Mouse (Mus musculus) bone marrow, adult 2 months (tissue): ENCODE data around the gene Tmem50b. TPM values are rescaled to one million over a fixed set of nuclear protein-coding genes. Genes with fewer than 3 reads are reported as not detected.

Experiments used
- H3K27ac ChIP-seq: fragments of 200-500 bp; 2 replicates; pipeline ENCODE4 v1.5.1; 2012; ENCODE audit warnings: low read depth, mild to moderate bottlenecking, control low read depth, inconsistent platforms, low read length; ENCODE audit not compliant: control insufficient read depth, poor library complexity, insufficient read depth
- H3K4me1 ChIP-seq: fragments of 200-500 bp; 2 replicates; pipeline ENCODE4 v1.6.1; 2011; ENCODE audit warnings: low read length; ENCODE audit not compliant: control insufficient read depth, insufficient read depth
- H3K4me3 ChIP-seq: fragments of 200-500 bp; replicated peaks from 2 replicates; pipeline ENCODE3; 2011; ENCODE audit warnings: mild to moderate bottlenecking, low read depth, low read length, control low read depth; ENCODE audit not compliant: control insufficient read depth
- CTCF ChIP-seq: fragments of 200-500 bp; IDR thresholded peaks from 2 replicates; pipeline ENCODE4 v1.5.1; 2011; ENCODE audit warnings: low read length, control low read depth; ENCODE audit not compliant: control insufficient read depth, insufficient read depth
- POLR2A ChIP-seq: fragments of 200-500 bp; IDR thresholded peaks from 2 replicates; pipeline ENCODE4 v1.6.1; 2011; ENCODE audit warnings: low read depth, mild to moderate bottlenecking, control low read depth, low read length, borderline replicate concordance; ENCODE audit not compliant: control insufficient read depth
- WGBS: fragments of 180-500 bp; shearing (Covaris S2); methylation state at CpG from one replicate; pipeline ENCODE4 v1.1.7; 2018; 5-methylcytosine and 5-hydroxymethylcytosine counted together
- polyA plus RNA-seq: library from polyadenylated mRNA; stranded (reverse); fragments of >200 nt; gene quantifications from 2 replicates; pipeline ENCODE4 v1.2.4, GENCODE M21; 2011; ENCODE audit warnings: low replicate concordance; ENCODE audit not compliant: missing spikeins, insufficient read depth, insufficient read length

The Tmem50b gene
- polyA plus RNA-seq, 1 experiment, result 17.5 TPM

GRCm38 (mm10) chr16:91566002-91566401 lies 31.6 kb downstream of the Tmem50b start:
- Histone ChIP-seq H3K4me3 (no peak overlapping the region), H3K27ac (no peak overlapping the region), H3K4me1 (no peaks in the 10 kb centered on the region)
- WGBS, result 83% methylated on average over 7 of the region's 7 CpGs
- no peak for TF ChIP-seq POLR2A
- no peak for TF ChIP-seq CTCF

GRCm38 (mm10) chr16:91565292-91565951 lies 32.2 kb downstream of the Tmem50b start:
- no peak overlapping the region for H3K4me3 ChIP-seq
- H3K27ac ChIP-seq, result no peak overlapping the region
- TF ChIP-seq CTCF (no peak), POLR2A (no peak)
- 80% methylated on average over 9 of the region's 9 CpGs for WGBS
- no peaks in the 10 kb centered on the region for H3K4me1 ChIP-seq

DNA sequence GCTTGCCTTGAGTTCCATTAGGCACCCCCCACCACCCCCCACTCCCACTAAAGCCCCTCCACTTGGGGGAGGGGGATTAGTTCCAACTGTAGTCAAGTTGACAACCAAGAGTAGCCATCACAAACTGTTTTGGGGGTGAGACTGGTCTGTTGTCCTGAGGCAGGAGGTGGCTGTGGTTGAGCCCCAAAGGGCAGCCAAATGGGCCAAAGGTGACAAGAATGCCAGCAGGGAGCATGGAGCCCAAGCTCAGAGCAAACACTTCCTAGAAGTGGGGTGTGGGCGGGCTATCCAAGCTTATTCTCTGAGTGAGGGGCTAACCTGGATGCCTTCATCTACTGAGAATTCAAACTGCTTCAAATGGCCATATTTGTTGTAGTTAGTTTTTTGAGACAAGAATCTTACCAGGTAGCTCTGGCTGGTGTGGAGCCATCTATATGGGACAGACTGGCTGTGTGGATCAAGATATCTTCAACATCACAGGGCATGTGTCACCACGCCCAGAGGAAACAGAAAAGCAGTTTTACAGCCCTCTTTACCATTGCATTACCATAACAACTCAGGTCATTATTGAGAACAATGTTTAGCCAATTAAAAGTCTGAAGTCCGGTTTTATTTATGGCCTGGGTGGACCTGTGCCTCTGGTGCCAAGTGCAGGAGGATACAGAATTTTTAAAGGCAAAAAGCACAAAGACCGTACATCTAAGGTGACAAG lies 32.9 kb downstream of the Tmem50b start:
- TF ChIP-seq CTCF, result no peak
- no peak for TF ChIP-seq POLR2A
- Histone ChIP-seq H3K27ac (no peak overlapping the region), H3K4me1 (no peaks in the 10 kb centered on the region), H3K4me3 (no peak overlapping the region)
- WGBS, result 79% methylated on average over 4 of the region's 4 CpGs

GRCm38 (mm10) chr16:91561541-91562457 lies 35.8 kb downstream of the Tmem50b start:
- 0 out of 2 replicates have a peak overlapping the region, but pooled peaks have one; percentile 38 for H3K27ac ChIP-seq

GRCm38 (mm10) chr16:91561099-91561498 lies 36.5 kb downstream of the Tmem50b start:
- H3K27ac ChIP-seq, result no peak overlapping the region
- H3K4me3 ChIP-seq, result no peak overlapping the region
- TF ChIP-seq POLR2A (no peak), CTCF (peak; percentile 69)
- H3K4me1 ChIP-seq, result no peaks in the 10 kb centered on the region
- 60% methylated on average over 9 of the region's 9 CpGs for WGBS

More at GRCm38 (mm10) chr16:91561541-91562457, 35.8 kb downstream of the Tmem50b start:
- TF ChIP-seq CTCF (no peak), POLR2A (no peak)
- Histone ChIP-seq H3K4me1 (no peaks in the 10 kb centered on the region), H3K4me3 (no peak overlapping the region)
- 83% methylated on average over 38 of the region's 38 CpGs for WGBS

DNA sequence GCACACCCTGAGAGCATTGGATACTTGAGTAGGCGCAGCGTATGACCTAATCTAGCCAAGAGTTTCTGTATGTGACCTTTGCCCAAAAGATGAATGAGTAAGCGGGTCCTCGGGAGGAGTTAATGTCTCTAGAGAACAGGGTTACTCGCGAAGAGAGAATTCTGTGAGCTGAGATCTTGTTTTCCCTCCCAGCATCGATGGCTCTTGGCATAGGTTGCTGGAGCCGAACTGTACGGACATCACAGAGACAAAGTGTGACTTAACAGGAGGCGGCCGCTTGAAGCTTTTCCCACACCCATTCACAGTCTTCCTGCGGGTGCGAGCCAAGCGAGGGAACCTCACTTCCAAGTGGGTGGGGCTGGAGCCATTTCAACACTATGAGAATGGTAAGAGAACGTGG lies 39.9 kb downstream of the Tmem50b start:
- no peak overlapping the region for H3K27ac ChIP-seq
- no peak overlapping the region for H3K4me3 ChIP-seq
- TF ChIP-seq CTCF, result no peak
- TF ChIP-seq POLR2A, result no peak
- no peaks in the 10 kb centered on the region for H3K4me1 ChIP-seq
- 94% methylated on average over 15 of the region's 15 CpGs for WGBS

- Histone ChIP-seq H3K4me1 (no peaks in the 10 kb centered on the region), H3K27ac (no peak overlapping the region), H3K4me3 (no peak overlapping the region)
- TF ChIP-seq CTCF, result no peak
- no peak for TF ChIP-seq POLR2A
- 96% methylated on average over 7 of the region's 7 CpGs for WGBS
Observed at GRCm38 (mm10) chr16:91557214-91557613, 40.4 kb downstream of the Tmem50b start.

DNA sequence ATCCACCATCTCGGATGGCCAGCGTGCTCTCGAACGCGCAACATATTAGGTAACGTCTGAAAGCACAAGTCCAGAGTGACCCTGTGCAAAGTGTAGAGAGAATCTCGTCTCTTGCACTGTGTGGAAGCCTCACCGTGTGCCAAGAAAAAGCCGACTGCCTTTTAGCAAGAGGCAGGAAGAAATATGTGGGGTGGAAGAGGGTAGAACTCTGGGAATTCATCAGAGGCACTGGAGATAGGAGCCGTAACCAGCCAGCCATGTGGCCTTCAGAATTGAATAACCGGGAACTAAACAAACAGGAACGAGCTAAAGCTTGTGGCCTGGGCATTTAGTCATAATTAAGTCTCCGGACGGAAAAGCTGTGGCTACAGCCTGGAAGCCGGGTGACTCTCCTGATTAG lies 40.9 kb downstream of the Tmem50b start:
- no peaks in the 10 kb centered on the region for H3K4me1 ChIP-seq

More for the DNA sequence above, 40.9 kb downstream of the Tmem50b start:
- Histone ChIP-seq H3K4me3 (no peak overlapping the region), H3K27ac (no peak overlapping the region)
- TF ChIP-seq POLR2A (no peak), CTCF (no peak)
- WGBS, result 92% methylated on average over 15 of the region's 15 CpGs
